Mouse (Mus musculus) intestine, embryonic 14.5 days (tissue): Measurements from ENCODE around the gene Mamld1. TPM values are rescaled to one million over a fixed set of nuclear protein-coding genes. Genes with fewer than 3 reads are reported as not detected.

Source experiments
- ATAC-seq: fragments of 200-750 bp; cut with Nextera tagmentation; replicated peaks from 2 replicates; pipeline ENCODE4 v1.8.0; 2017; ENCODE audit warnings: low read depth, moderate number of reproducible peaks, moderate TSS enrichment, moderate library complexity; ENCODE audit not compliant: low FRiP score, low TSS enrichment
- DNase-seq: peaks from one replicate; pipeline ENCODE4 v3.0.0-alpha.2; 2018; ENCODE audit warnings: low spot score
- H3K27ac ChIP-seq: fragments of 300-500 bp; sonication (generic); 2 replicates; pipeline ENCODE4 v1.5.1; 2014; ENCODE audit warnings: low read depth, mild to moderate bottlenecking, control low read depth
- H3K27me3 ChIP-seq: fragments of 300-500 bp; sonication (generic); replicated peaks from 2 replicates; pipeline ENCODE4 v1.6.1; 2014; ENCODE audit warnings: low read length, control low read depth; ENCODE audit not compliant: control insufficient read depth, insufficient read depth
- H3K36me3 ChIP-seq: fragments of 300-500 bp; sonication (generic); 2 replicates; pipeline ENCODE4 v1.6.1; 2014; ENCODE audit warnings: low read length, control low read depth; ENCODE audit not compliant: control insufficient read depth, insufficient read depth
- H3K4me1 ChIP-seq: fragments of 300-500 bp; sonication (generic); replicated peaks from 2 replicates; pipeline ENCODE4 v1.6.1; 2014; ENCODE audit warnings: low read length, control low read depth, mixed read lengths; ENCODE audit not compliant: control insufficient read depth, insufficient read depth
- H3K4me2 ChIP-seq: fragments of 300-500 bp; sonication (generic); 2 replicates; pipeline ENCODE4 v1.6.1; 2014; ENCODE audit warnings: low read length
- H3K4me3 ChIP-seq: fragments of 300-500 bp; sonication (generic); 2 replicates; pipeline ENCODE4 v1.5.1; 2014; ENCODE audit warnings: low read depth, low read length, control low read depth, mixed read lengths
- H3K9ac ChIP-seq: fragments of 300-500 bp; sonication (generic); 2 replicates; pipeline ENCODE4 v1.6.1; 2014; ENCODE audit warnings: mild to moderate bottlenecking, low read length
- H3K9me3 ChIP-seq: fragments of 300-500 bp; sonication (generic); 2 replicates; pipeline ENCODE4 v1.6.1; 2016; ENCODE audit warnings: low read length, control low read depth; ENCODE audit not compliant: control insufficient read depth
- WGBS: fragments of 180-500 bp; shearing (Covaris S2); extraction: QIAGEN DNeasy Blood & Tissue Kit; methylation state at CpG from one replicate; pipeline ENCODE4 v1.1.7; 2014; 5-methylcytosine and 5-hydroxymethylcytosine counted together
- polyA plus RNA-seq: library from polyadenylated mRNA; unstranded; fragments of >200 nt; fragmentation: Nextera tagmentation; extraction: Ambion mirVana; gene quantifications from 2 replicates; pipeline ENCODE4 v1.2.1, GENCODE M21; 2014

The Mamld1 gene
- polyA plus RNA-seq, 1 experiment from 2014 or later, result 2.8 TPM

GRCm38 (mm10) chrX:71110333-71110732 lies 60.3 kb downstream of the Mamld1 start:
- H3K4me3 ChIP-seq, result no peak overlapping the region
- no peaks in the 10 kb centered on the region for H3K9me3 ChIP-seq
- no peaks in the 10 kb centered on the region for H3K27me3 ChIP-seq
- 44% methylated on average over 2 of the region's 2 CpGs for WGBS
- no peak overlapping the region for H3K4me2 ChIP-seq
- H3K9ac ChIP-seq, result no peak overlapping the region
- no peak overlapping the region for H3K27ac ChIP-seq
- ATAC-seq (no peak), DNase-seq (no peak)
- H3K36me3 ChIP-seq, result no peaks in the 10 kb centered on the region
- no peaks in the 10 kb centered on the region for H3K4me1 ChIP-seq

- no peaks in the 10 kb centered on the region for H3K4me1 ChIP-seq
- no peak overlapping the region for H3K9ac ChIP-seq
- peaks cover 2% of the 10 kb centered on the region; the same call in 1 of the 2 replicates for H3K27me3 ChIP-seq
- WGBS, result 70% methylated on average over 4 of the region's 4 CpGs
- H3K4me2 ChIP-seq, result no peak overlapping the region
- no peak overlapping the region for H3K27ac ChIP-seq
- DNase-seq (no peak), ATAC-seq (no peak)
- H3K36me3 ChIP-seq, result no peaks in the 10 kb centered on the region
- H3K4me3 ChIP-seq, result no peak overlapping the region
- H3K9me3 ChIP-seq, result no peaks in the 10 kb centered on the region
These were observed 72.6 kb downstream of the Mamld1 start for GRCm38 (mm10) chrX:71122359-71123293.

GRCm38 (mm10) chrX:71125013-71125412 lies 75.0 kb downstream of the Mamld1 start:
- H3K27me3 ChIP-seq, result peaks cover 2% of the 10 kb centered on the region; the same call in 1 of the 2 replicates

GRCm38 (mm10) chrX:71131464-71131863 lies 81.4 kb downstream of the Mamld1 start:
- no peak overlapping the region for H3K9ac ChIP-seq
- no peaks in the 10 kb centered on the region for H3K9me3 ChIP-seq
- no peak for DNase-seq
- H3K27ac ChIP-seq, result no peak overlapping the region
- H3K27me3 ChIP-seq, result no peaks in the 10 kb centered on the region
- no peak overlapping the region for H3K4me2 ChIP-seq
- no peaks in the 10 kb centered on the region for H3K36me3 ChIP-seq
- H3K4me1 ChIP-seq, result no peaks in the 10 kb centered on the region
- no peak overlapping the region for H3K4me3 ChIP-seq
- no peak for ATAC-seq

More at GRCm38 (mm10) chrX:71125013-71125412, 75.0 kb downstream of the Mamld1 start:
- Histone ChIP-seq H3K4me2 (no peak overlapping the region), H3K9ac (no peak overlapping the region), H3K36me3 (no peaks in the 10 kb centered on the region), H3K9me3 (no peaks in the 10 kb centered on the region), H3K4me3 (no peak overlapping the region), H3K27ac (no peak overlapping the region), H3K4me1 (no peaks in the 10 kb centered on the region)
- 81% methylated on average over 7 of the region's 7 CpGs for WGBS
- DNase-seq (no peak), ATAC-seq (no peak)

- H3K36me3 ChIP-seq, result no peaks in the 10 kb centered on the region
- no peaks in the 10 kb centered on the region for H3K9me3 ChIP-seq
- no peak for DNase-seq
- no peaks in the 10 kb centered on the region for H3K4me1 ChIP-seq
- H3K4me2 ChIP-seq, result no peak overlapping the region
- no peak for ATAC-seq
- no peak overlapping the region for H3K27ac ChIP-seq
- no peak overlapping the region for H3K4me3 ChIP-seq
- no peaks in the 10 kb centered on the region; the same call in 1 of the 2 replicates for H3K27me3 ChIP-seq
- no peak overlapping the region for H3K9ac ChIP-seq
- WGBS, result 75% methylated on average over 2 of the region's 2 CpGs
These were observed 91.3 kb downstream of the Mamld1 start for GRCm38 (mm10) chrX:71141390-71141789.

- Histone ChIP-seq H3K4me2 (no peak overlapping the region), H3K27me3 (no peaks in the 10 kb centered on the region), H3K4me3 (no peak overlapping the region), H3K9ac (no peak overlapping the region), H3K4me1 (no peaks in the 10 kb centered on the region), H3K9me3 (no peaks in the 10 kb centered on the region), H3K27ac (no peak overlapping the region), H3K36me3 (no peaks in the 10 kb centered on the region)
- ATAC-seq, result no peak
- 48% methylated on average over 1 of the region's 1 CpGs for WGBS
- DNase-seq, result no peak
These were observed 99.5 kb downstream of the Mamld1 start for GRCm38 (mm10) chrX:71149441-71150050.

GRCm38 (mm10) chrX:71150551-71151001 lies 100.5 kb downstream of the Mamld1 start:
- DNase-seq, result no peak
- WGBS, result 77% methylated on average over 4 of the region's 4 CpGs
- Histone ChIP-seq H3K4me1 (no peaks in the 10 kb centered on the region), H3K27me3 (no peaks in the 10 kb centered on the region), H3K36me3 (no peaks in the 10 kb centered on the region), H3K9ac (no peak overlapping the region), H3K27ac (no peak overlapping the region), H3K9me3 (no peaks in the 10 kb centered on the region), H3K4me3 (no peak overlapping the region), H3K4me2 (no peak overlapping the region)
- no peak for ATAC-seq

GRCm38 (mm10) chrX:71181526-71181925 lies 131.5 kb downstream of the Mamld1 start:
- ATAC-seq (no peak), DNase-seq (no peak)
- WGBS, result 82% methylated on average over 3 of the region's 3 CpGs
- Histone ChIP-seq H3K4me3 (no peak overlapping the region), H3K27ac (no peak overlapping the region), H3K9me3 (no peaks in the 10 kb centered on the region), H3K4me1 (no peaks in the 10 kb centered on the region), H3K27me3 (no peaks in the 10 kb centered on the region), H3K36me3 (no peaks in the 10 kb centered on the region), H3K4me2 (no peak overlapping the region), H3K9ac (no peak overlapping the region)
